Mouse (Mus musculus): ENCODE results near the gene Dnaic2. TPM values are rescaled to one million over a fixed set of nuclear protein-coding genes. Genes with fewer than 3 reads are reported as not detected.

Dnaic2 gene
- total RNA-seq, 2 experiments from 2014 or later: 0.07 to 0.33 TPM

DNA sequence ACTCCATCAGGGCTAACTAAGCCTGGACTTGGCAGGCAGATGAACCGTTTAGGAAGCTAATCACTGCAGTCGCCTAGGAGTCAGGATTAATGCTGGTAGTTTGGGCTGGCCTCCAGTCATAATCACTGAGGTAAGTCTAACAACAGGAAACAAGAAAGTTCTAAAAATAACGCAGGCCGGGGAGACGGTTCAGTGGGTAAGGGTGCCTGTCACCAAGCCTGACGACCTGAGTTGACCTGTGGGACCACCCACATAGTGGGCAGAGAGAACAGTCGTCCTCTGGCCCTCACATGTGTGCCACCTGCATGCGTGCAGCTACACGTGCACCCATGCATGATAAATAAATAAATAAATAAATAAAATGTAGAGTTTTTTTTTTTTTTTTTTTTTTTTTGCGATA lies 13.4 kb downstream of the Dnaic2 start:
- intact Hi-C loops (cut with DNase I): no loop called here
- DNase-seq: no peak

DNA sequence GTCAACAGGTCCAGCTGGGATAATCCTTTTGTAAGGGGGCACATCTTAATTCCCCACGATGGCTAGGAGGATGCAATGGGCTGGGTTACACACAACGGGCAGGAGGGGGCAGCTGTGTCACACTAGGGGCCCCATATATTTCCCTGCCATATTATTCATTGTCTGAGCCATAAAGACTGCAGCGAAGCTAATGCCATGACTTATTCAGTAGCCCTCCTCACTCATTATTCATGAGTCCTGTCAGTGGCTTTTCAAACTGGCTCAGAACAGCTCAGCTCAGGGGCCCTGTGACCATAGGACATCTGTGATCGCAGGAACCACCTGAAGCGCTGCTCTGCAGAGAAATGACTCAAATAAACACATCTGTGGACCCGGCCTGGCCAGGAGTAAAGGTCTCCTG lies 14.2 kb downstream of the Dnaic2 start:
- intact Hi-C loops (cut with DNase I): no loop called here
- DNase-seq: no peak

DNA sequence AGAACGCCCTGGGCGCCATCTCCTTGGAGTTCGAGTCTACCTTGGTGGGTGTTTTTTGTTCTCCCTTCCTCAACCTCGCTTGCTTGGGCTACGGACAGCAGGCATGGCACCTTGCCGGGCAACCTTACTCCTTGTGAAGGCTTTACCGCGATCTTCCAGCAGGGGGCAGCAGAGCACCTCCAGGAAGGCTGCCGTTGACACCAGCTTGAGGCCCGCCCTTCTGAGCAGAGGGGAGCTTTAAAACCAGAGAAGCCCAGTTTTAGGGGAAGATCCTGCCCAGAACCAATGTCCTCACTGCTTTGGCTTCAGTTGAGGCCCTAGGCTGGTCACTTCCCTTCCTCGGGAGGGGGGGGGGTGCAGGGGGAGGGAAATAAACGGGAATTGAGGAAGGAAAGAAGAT lies 17.9 kb downstream of the Dnaic2 start:
- DNase-seq: peak; percentile 88 to 93
- intact Hi-C loops (cut with DNase I): loop anchor here (1.0 to 5.0 kb wide), 2 partner anchors 44 to 167 kb away; no protein-coding TSS in a partner anchor

DNA sequence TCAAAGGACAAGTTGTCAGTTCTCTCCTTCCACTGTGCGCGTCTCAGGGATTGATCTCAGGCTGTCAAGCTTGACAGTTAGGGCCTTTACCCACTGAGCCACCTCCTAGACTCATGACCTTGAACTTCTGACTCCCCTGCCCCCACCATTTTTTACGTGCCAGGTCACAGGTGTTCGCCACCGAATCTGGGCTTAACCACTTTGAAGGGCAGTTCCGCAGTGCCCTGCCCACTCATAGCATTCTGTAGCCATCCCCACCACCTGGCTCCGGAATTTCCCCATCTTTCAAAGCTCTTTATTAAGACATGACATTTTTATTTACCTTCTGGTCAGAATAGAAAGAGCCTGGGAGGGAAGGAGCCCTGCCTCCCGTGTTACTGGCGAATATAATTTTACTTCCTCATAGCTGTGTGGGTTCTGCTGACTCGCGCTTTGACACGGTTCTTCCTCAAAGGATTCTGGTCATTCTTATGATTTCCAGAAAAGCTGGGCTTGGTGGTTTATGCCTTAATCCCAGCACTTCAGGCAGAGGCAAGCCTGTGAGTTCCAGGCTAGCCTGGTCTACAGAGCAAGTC lies 20.4 kb downstream of the Dnaic2 start:
- no peak for DNase-seq
- intact Hi-C loops (cut with DNase I): loop anchor here (5.0 kb wide), 1 partner anchor 165 kb away; no protein-coding TSS in a partner anchor

DNA sequence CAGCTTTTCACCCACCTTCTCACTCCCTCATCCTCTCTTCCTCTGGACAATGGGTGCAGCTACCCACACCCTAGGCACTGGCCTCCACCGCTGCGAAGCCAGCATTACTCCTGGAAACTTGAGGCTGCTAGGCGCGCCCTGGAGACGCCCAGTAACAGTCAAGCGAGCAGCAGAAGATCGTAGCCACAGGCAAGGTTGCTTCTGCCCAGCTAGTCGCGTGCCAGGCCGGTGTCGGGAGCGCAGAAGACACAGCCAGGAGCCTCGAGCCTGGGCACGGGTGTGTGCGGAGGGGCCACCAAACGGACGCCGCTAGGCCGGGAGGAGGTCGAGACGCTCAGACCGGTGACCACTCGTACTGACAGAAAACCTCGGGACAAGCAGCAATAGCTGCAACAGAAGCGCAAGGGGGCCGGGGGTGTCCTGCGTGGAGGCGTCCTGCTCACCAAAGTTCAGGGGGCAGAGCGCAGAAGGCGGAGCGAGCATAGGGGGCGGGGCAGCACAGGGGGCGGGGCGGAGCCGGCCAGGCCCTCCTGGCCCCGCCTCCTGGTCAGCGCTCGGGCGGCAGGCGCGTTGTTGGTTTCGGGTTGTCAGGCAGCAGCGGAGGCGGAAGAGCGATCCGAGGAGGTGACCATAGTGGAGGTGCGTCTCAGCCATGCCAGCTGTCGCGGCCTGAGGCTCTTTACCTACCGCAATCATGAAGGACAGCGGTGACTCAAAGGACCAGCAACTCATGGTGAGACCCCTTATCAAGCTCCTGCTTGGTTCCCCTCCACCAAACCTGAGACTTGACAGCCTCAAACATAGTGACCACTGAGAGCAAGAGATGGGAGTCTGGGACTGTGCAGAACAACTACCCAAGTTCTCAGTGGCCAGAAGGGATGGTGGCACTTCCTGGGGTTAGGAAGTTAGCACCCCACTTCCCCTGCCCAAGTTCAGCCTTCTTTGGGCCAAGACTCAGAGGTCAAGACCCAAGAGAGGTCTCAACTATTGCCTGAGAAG lies 37.9 kb downstream of the Dnaic2 start, which contains the start of gene Kif19a:
Kif19a (plus strand) TSS at position 569 of the 999 bp plus-strand sequence.
- peak; percentile 31 to 39 for DNase-seq
- intact Hi-C loops (cut with DNase I): no loop called here

DNA sequence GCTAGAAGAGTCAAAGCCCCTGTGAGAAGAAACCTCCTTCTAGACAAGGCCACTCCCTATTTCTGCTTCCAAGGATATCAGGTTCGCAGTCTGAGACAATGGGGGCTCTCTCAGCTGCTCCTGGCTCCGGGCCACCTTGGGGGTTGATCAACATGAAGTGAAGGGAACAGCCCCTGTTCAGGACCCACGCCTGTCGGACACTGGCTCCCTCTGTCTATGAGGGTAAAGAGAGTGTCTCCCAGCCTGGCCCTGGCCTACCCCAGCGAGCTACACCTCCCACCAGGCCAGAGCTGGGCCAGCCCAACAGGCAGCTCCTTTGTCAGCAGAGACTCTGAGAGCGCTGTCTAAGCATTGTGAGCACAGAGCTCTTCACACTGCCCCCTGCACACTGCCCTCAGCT lies 42.7 kb downstream of the Dnaic2 start:
- no peak for DNase-seq
- intact Hi-C loops (cut with DNase I): no loop called here

DNA sequence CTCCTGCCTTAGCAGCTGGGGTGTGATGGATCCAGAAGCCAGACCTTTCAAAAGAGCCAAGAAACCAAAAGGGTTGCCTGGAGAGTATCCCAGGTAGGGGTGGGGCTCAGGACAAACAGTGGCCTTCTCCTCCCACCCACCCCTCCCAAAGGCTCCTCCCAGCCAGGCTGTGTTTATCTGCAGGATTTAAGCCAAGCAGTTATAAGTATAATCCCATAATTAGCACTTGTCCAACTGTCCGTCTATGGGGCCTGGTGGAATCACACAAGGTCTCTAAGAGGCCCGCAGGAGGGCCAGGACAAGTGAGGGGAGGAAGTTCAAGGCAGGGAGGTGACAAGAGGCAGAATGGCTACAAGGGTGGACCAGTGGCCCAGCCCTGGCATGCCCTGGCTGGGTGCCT lies 44.7 kb downstream of the Dnaic2 start:
- no peak for DNase-seq
- intact Hi-C loops (cut with DNase I): no loop called here

DNA sequence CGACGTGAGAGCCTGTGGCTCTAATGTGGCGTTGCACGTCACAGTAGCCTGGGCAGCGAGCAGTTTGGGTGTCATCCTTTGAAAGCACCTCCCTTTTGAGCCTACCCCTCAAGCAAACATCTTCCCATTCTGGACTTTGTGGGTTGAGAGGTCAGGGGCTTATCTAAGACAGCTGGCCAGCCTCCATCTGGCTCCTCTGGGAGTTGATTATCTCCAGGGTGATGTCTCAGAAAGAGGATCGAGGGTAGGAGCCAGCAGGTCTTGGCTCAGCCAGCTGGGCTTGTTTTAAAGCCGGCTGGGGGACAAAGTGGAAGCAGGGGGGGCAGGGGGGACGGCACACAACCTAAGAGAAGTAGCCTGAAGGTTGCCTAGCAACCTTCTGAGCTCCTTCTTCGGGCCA lies 52.9 kb downstream of the Dnaic2 start:
- no peak for DNase-seq
- intact Hi-C loops (cut with DNase I): no loop called here

DNA sequence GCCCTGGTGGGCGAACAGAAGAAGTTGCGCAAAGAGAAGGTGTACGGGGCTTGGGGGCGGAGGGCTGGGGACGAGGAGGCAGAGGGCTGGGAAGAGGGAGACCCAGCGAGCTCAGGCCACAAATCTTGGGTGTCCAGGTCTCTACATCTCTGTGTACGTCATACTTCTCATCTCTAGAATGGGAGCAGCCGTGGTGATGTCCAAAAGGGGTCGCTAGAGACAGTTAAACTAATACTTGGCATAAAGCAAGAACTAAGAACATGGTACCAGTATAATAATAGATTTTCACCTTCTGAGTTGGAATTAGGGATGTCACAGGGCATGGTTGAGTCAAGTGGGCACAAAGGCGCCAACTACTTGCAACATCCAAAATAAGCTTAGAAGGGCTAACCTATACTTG lies 58.7 kb downstream of the Dnaic2 start:
- no peak for DNase-seq
- intact Hi-C loops (cut with DNase I): no loop called here

DNA sequence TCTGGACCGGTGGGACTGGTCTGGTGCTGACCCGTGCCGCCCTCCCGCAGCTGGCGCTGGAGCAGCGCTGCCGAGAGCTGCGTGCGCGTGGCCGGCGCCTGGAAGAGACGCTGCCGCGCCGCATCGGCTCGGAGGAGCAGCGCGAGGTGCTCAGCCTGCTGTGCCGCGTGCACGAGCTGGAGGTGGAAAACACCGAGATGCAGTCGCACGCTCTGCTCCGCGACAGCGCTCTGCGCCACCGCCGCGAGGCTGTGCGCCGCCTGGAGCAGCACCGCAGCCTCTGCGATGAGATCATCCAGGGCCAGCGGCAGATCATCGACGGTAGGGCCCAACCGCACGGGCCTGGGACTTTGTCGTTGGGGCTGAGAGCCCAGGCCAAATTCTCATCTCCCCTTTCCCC lies 59.1 kb downstream of the Dnaic2 start:
- intact Hi-C loops (cut with DNase I): no loop called here
- DNase-seq: no peak

DNA sequence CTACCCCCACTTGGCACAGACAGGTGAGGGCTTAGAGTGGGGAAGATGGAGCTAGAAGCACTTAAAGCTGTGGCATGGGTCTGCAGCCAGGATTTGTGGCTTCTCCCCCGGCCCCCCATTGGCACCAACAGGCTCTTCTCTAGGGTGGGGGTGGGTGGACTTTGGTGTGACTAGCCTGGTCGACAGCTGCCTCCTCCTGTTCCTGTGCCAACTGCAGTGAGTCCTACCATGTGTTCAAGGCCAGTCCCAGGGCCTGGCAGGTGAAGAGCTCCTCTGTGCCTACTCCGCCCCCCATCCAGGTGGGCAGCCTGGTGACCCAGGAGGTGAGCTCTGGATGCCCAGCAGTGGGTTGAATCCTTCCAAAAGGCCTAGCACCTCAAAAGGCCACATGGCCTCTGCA lies 60.4 kb downstream of the Dnaic2 start:
- no peak for DNase-seq
- intact Hi-C loops (cut with DNase I): no loop called here

DNA sequence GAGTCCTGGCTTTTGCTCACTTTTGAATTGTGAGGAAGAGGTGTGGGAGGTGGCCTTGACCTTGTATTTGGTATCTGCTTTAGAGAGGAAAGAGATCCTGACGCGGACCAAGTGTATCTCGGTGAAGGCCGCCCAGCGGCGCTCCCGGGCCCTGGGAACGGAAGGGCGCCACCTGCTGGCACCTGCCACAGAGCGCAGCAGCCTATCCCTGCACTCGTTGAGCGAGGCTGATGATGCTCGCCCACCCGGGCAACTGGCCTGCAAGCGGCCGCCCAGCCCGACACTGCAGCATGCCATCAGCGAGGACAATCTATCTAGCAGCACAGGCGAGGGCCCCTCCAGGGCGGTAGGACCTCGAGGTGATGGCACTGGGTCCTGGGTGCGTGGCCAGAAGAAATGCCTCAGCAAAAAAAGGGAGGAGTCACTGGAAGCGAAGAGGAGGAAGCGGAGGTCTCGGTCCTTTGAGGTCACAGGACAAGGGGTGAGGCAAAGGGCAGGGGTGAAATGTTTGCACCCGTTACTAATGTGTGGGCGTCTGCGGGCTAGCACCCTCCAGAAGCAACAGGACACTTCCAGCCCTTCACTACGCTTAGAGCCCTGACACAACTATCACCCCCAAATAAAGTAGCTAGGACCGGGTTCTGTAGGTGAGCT lies 62.0 kb downstream of the Dnaic2 start:
- intact Hi-C loops (cut with DNase I): loop anchor here (1.0 kb wide), 1 partner anchor 44 kb away; no protein-coding TSS in a partner anchor
- peak; percentile 81 to 82 for DNase-seq

DNA sequence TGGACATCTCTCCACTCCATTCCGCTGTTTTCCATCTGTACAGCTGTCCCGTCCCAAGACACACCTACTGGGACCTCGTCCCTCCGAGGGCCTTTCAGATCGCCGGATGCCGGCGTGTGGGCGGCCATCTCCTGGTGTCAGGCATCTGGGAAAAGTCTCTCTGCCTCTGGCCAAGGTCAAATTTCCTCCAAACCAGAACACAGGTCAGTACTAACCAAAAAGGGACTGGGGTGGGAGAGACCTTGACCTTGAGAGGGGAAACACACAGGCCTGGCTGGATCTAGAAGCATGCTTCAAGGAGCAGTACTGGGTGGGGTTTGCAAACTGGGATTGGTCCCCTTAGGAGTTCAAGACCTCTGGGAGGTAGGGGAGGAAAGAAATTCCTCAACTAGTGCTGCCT lies 62.5 kb downstream of the Dnaic2 start:
- DNase-seq: no peak
- intact Hi-C loops (cut with DNase I): loop anchor here (1.0 kb wide), 1 partner anchor 44 kb away; no protein-coding TSS in a partner anchor

DNA sequence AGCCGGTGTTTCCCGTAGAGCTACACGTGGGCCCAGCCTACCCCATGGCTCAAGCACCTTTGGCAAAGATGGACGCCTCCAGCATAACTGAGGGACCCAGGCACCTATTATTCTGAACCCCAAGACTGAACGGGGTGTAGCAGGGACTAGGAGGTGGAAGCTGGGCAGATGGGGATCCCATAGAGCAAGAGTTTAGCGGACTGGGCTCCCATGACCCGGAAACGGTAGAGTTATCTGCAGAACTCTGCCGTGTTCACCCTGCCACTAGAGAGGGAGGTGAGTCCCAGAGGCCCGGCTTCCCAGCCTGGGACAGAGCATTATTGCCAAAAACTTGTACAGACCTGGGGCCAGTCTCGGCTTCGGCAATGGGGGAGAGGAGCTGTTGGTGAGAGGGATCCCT lies 63.0 kb downstream of the Dnaic2 start:
- intact Hi-C loops (cut with DNase I): no loop called here
- DNase-seq: no peak

DNA sequence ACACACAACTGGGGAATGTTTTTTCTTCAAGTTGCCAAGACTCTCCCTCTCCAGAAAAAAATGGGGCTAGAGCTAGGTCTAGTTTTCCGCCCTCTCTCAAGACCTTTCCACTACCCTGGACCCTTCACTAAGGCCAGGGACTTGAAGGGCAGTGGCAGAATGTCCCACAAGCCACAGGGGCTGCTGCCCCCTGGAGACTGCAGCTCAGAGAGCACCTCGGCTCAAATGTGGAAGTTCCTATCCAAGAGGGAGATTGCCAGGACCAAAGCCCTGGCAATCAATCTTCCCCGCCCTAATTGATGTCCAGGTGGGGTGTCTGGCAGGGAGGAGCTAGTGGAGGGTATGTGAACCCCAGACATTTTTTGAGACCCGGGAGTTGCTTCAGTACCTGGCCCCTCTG lies 63.6 kb downstream of the Dnaic2 start:
- no peak for DNase-seq
- intact Hi-C loops (cut with DNase I): no loop called here

DNA sequence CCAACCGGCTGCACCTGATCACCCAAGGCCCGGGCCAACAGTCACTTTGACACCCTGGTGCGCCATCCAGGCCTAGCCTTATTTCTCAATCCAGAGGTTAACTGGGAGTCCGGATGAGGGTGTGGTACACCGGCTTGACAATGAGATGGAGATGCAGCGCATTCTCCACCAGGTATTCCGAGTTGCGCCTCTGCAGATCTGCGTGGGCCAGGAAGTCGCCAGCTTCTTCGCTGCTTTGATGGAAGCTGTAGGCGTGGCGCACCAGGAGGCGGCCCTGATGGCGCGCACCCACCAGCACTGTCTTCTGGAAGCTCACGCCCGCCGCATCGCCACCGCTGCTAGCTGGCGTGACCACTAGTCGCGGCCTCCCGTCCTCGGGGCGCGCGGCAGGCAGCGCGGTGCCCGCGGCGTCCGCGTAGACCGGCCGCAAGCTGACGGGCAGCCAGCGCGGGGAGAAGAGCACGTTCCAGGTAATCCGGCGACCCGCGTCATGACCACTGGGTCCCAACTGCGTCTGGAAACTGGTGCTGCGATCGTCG lies 64.2 kb downstream of the Dnaic2 start:
- DNase-seq: no peak
- intact Hi-C loops (cut with DNase I): no loop called here

DNA sequence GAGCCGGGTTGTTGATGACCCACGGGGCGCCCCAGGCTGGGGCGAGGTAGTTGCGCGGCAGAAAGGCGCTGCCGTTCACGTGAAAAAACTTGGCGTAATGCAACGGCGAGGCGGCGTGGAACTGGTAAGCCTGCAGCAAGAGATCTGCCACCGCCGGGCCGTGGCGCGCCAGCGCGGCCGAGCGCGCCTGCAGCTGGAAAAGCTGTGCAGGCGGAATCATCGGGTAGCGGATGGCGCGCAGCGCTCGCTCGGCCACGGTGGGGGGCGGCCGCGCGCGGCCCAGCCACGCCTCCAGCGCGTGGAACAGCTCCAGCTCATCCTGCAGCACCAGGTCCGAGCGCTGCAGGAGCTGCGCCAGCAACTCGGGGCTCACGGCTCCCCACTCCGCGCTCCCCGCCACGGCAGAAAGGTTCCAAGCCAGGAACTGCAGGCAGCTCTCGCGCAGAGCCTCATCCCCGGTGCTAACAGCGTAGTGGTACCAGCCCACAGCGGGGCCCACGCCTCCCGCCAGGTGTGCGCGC lies 64.7 kb downstream of the Dnaic2 start:
- intact Hi-C loops (cut with DNase I): no loop called here
- DNase-seq: no peak

DNA sequence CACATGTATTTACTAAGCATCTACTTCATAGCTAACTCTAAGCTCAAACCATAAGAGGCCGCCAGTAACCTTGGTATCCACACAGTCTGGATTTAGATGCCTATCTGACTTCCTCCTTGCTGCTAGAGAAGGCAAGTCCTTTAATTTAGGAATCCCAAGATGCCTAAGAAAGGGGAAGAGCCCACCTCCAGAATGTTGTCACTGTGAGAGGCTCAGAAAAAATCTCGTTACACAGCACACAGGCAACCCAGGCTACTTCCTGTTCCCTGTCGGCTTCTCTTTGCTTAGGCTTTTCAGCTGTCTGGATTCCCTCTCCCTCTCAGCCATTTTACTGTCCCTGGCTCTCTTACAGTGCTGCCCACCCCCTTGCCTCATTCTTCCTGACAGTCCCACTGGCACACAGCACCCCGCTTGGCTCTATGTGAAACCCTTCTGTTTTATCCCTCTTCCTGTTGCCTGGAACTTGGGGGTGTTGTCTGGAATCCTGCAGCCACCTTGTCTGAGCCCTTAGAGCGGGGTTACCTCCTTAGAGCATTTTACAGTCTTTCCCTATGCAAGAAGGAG lies 65.8 kb downstream of the Dnaic2 start:
- intact Hi-C loops (cut with DNase I): no loop called here
- no peak for DNase-seq

DNA sequence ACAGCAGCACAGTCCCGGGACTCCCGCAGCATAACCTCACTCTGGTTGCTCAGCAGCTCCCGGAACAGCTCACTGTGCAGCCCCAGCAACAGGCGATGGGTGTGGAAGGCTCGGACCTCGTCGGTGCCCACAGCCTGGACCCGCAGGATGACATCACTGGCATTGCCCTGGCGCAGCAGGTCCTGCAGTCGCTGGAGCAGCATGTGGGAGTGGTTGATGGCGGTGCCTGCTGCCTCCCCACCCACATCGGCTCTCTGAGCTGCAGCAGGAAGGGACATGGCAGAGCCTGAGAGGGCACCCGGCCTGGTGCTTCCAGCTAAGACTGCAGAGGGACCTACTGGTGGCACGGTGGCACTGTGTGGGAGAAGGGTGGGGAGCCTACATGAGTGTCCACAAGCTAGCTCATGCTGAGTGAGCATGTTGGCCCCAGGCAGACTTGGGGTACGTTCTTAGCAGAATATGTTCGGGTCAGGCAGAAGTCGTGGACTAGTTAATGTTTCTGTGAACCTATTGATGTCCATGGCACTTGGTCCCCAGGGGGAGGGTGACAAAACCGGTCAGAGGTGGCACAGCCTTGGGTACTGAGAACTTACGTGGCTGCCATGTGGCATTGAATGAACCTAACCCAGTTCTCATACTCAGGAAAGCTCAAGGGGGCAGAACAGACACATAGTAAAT lies 66.8 kb downstream of the Dnaic2 start:
- DNase-seq: no peak
- intact Hi-C loops (cut with DNase I): no loop called here

DNA sequence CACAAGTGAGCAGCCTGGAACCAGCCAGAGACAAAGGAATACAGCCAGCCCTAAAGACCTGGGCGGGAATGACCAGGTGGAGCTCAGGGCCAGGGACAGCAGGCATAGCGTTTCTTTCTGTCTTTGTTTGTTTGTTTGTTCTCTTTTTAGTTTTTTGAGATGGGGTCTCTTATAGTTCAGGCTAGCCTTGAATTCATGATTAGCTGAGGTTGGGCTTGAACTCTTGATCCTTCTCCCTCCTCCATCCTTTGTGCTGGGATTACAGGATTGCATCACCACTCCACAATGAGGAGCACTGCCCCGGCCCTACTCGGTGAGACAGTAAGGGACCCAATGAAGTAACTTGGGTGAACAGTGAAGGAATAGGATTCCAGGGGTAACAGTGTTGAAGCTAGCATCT lies 67.5 kb downstream of the Dnaic2 start:
- no peak for DNase-seq
- intact Hi-C loops (cut with DNase I): no loop called here
